Mouse (Mus musculus): Measurements from ENCODE around the gene Kmt2a.

Gene Kmt2a

GRCm38 (mm10) chr9:44881221-44881871 lies at the start of gene Kmt2a:
Gene Kmt2a (minus strand): TSS chr9:44881296.
- peak; percentile 94 for DNase-seq (ENCODE audit: low spot score)

- no peak for DNase-seq (ENCODE audit: low spot score)
Observed at GRCm38 (mm10) chr9:44921543-44921942, 40.4 kb upstream of the Kmt2a start.

GRCm38 (mm10) chr9:44921123-44921468 lies 40.0 kb upstream of the Kmt2a start:
- DNase-seq (ENCODE audit: low spot score): no peak

- peak; percentile 96 for DNase-seq (ENCODE audit: low spot score)
Observed at GRCm38 (mm10) chr9:44920374-44921122, 39.5 kb upstream of the Kmt2a start, which contains the start of gene Atp5l. Gene Atp5l (minus strand): TSS chr9:44920742.

GRCm38 (mm10) chr9:44919606-44920005 lies 38.5 kb upstream of the Kmt2a start:
- no peak for DNase-seq (ENCODE audit: low spot score)

- peak; percentile 48 for DNase-seq (ENCODE audit: low spot score)
Observed at GRCm38 (mm10) chr9:44916196-44916595, 35.1 kb upstream of the Kmt2a start.

GRCm38 (mm10) chr9:44914706-44915105 lies 33.6 kb upstream of the Kmt2a start:
- DNase-seq (ENCODE audit: low spot score): no peak

- no peak for DNase-seq (ENCODE audit: low spot score)
Observed at GRCm38 (mm10) chr9:44911365-44911764, 30.3 kb upstream of the Kmt2a start.

- DNase-seq (ENCODE audit: low spot score): no peak
Observed at GRCm38 (mm10) chr9:44905620-44906019, 24.5 kb upstream of the Kmt2a start.

GRCm38 (mm10) chr9:44904964-44905363 lies 23.9 kb upstream of the Kmt2a start:
- DNase-seq (ENCODE audit: low spot score): no peak

- no peak for DNase-seq (ENCODE audit: low spot score)
Observed at GRCm38 (mm10) chr9:44903856-44904255, 22.8 kb upstream of the Kmt2a start.

GRCm38 (mm10) chr9:44900402-44900801 lies 19.3 kb upstream of the Kmt2a start:
- no peak for DNase-seq (ENCODE audit: low spot score)

- no peak for DNase-seq (ENCODE audit: low spot score)
Observed at GRCm38 (mm10) chr9:44899716-44900115, 18.6 kb upstream of the Kmt2a start.

GRCm38 (mm10) chr9:44897024-44897423 lies 15.9 kb upstream of the Kmt2a start:
- no peak for DNase-seq (ENCODE audit: low spot score)

GRCm38 (mm10) chr9:44892664-44893063 lies 11.6 kb upstream of the Kmt2a start:
- DNase-seq (ENCODE audit: low spot score): peak; percentile 26

- no peak for DNase-seq (ENCODE audit: low spot score)
Observed at GRCm38 (mm10) chr9:44891210-44891609, 10.1 kb upstream of the Kmt2a start.

GRCm38 (mm10) chr9:44890122-44890521 lies 9.0 kb upstream of the Kmt2a start:
- DNase-seq (ENCODE audit: low spot score): no peak

GRCm38 (mm10) chr9:44888114-44888624 lies 7.1 kb upstream of the Kmt2a start:
- no peak for DNase-seq (ENCODE audit: low spot score)

GRCm38 (mm10) chr9:44882981-44883569 lies 2.0 kb upstream of the Kmt2a start:
- DNase-seq (ENCODE audit: low spot score): no peak

- no peak for DNase-seq (ENCODE audit: low spot score)
Observed at GRCm38 (mm10) chr9:44882436-44882980, 1.4 kb upstream of the Kmt2a start.

- DNase-seq (ENCODE audit: low spot score): peak; percentile 61
Observed at GRCm38 (mm10) chr9:44881941-44882435, 892 bp upstream of the Kmt2a start.

GRCm38 (mm10) chr9:44880309-44881081 lies 601 bp downstream of the Kmt2a start:
- no peak for DNase-seq (ENCODE audit: low spot score)
